Mouse (Mus musculus): ENCODE data around the gene Dnajb1. TPM values are rescaled to one million over a fixed set of nuclear protein-coding genes. Genes with fewer than 3 reads are reported as not detected.
A peak's percentile ranks its signal among the peaks of the same experiment; 100 is the strongest.
"Not testable (repeated sequence)": the region's sequence is repeated elsewhere in the genome, so short reads cannot be mapped to it uniquely, and the experiment has no call there.

Dnajb1 gene
- 1 to 10 TPM; 3.6 to 7.9 (median 3.8) TPM for total RNA-seq (2022)

GRCm38 (mm10) chr8:83607661-83608397 is at the start of gene Dnajb1, which contains the start of gene Tecr:
Gene Dnajb1, plus strand, starts transcription at chr8:83608193.
Gene Tecr, minus strand, starts transcription at chr8:83607971.
- peak; percentile 99 for DNase-seq (ENCODE audit: low spot score in 2 of 2)

DNA sequence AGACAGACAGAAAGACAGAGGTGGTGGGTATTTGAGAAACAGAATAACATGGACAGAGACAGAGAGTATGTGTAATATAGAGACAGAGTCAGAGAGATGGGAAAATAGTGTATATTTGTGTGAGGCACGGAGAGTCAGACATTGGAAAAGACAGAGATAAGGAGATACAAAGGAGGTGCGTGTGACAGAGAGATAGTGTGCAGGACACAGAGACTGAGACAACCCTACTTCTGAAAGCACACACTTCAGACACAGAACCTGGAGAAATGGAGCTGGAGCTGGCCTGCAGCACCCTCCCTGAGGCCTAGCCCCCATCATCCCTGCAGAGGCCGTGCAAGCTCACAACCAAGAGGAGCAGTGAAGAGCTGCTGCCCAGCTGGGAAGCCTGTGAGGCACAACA is 45.3 kb upstream of the Dnajb1 start:
- DNase-seq (ENCODE audit: low spot score in 2 of 2): no peak

DNA sequence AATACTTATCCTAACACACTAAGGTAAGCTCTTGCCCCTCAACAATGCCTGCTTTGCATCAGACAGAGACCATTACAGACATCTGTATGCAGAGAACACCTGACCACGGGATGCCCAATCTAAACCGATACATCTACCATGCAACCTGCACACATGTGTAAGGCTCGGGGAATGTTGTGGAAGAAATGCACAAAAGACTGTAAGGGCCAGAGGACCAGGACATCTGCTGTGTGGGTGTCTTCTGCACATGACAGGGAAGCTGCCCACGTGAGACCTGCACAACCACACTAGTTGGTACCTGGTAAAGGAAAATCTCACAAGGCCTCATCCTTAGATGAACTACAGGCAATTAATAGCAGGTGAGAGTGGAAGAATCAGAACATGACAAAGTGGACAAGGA is 44.7 kb upstream of the Dnajb1 start:
- DNase-seq (ENCODE audit: low spot score in 2 of 2): no peak

DNA sequence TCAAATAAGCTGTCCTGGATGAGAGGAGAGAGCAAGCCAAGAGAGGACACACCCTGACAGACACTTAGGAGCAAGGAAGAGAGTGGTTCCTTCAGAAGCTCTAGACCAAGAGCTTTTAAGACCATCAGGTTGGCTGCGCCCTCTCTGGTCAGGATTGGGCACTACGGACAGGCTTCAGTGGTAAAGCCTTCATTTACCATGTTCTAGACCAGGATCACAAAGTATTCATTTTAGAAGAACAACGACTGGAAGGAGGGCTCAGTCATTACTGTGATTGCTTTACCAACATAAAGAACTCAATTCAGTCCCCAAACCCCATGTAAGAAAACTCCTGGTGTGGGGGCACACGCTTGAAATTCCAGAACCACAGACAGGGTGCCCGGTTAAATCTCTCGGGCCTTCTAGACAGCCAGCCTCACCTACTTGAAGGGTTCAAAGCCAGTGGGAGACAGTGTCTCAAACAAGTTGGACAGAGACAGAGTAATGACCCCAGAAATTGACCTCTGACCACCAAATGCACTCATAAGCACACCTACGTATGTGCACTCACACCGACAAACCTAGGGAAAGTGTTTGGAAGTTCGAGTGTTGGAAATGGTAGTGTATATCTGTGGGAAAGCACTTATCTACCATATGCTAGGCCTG is 42.1 kb upstream of the Dnajb1 start:
- DNase-seq (ENCODE audit: low spot score in 2 of 2): no peak

DNA sequence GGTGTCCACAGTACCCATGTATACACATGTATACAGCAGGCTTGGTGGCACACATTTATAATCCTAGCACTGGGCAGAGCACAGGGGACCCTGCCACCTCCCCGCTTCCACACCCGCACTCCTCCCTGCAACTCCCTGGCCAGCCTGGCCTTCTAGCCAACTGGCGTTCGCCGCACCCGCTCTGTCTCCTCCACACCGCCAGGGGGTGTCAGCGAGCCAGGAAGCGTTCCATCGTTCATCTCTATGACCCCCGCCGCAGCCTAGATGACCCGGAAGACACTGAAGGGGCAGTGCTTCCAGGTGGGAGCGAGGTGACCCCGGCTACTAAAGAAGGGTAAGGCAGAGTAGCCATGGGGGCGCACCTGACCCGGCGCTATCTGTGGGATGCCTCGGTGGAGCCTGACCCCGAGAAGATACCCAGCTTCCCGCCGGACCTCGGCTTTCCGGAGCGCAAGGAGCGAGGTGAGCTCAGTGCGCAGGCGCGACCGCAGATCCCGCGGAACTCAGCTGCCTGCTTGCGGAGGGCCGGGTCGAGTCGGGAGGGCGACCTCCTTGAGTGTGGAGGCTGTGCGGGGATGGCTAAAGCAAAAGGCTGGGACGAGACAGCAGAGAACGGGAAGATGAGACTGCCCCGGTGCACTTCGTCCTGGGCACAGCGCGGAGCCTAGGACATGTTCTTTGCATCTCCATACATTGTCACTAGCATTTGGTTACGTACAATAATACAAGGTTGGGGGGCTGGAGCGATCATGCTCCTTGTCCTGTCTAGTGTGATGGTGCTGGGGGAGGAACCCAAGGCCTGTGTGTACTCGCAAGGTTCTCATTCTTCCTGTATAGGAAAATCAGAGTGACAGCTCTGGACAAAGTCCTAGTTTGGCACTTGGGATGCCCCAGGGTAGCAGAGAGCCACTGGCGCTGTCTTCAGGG is 41.3 kb upstream of the Dnajb1 start, which contains the start of gene Ndufb7:
Gene Ndufb7 (plus strand): TSS at position 203 of the 927 bp plus-strand sequence.
- DNase-seq (ENCODE audit: low spot score in 2 of 2): peak; percentile 92

DNA sequence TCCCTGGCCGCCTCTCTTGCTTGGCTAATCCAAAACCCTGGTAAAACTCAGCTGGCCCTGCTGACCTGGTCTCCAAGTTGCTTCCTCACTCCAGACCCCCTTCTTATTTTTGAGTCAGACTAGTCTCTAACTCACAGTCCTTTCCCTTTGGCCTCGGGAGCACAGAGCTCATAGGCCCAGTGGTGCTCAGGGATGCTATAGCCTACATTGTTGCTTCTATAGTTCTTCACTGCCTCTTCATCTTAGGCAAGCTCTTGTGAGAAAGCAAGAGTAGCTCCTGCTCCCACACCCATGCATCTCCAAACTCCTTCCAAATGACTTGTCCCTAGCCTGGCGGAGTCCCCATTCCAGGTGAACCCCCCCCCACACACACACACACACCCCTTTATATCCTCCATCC is 40.3 kb upstream of the Dnajb1 start:
- no peak for DNase-seq (ENCODE audit: low spot score in 2 of 2)

DNA sequence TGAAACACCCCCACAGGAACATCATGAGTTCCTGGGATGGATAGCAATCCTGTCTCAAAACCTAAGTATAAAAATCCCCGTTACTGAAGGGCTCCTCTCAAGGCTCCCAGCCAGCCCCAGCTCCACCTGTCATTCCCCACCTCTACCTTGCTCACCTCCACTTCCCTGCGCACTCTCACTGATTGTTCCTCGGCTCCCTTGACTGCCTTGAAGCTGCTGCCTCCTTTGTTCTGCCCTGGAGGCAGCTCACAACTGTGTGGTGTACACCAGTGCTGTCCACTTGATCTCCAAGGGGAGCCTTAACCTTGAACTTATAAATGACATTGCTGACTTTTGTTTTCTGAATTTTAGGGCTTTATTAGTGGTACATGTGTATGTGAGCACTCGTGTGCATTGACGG is 39.9 kb upstream of the Dnajb1 start:
- no peak for DNase-seq (ENCODE audit: low spot score in 2 of 2)

DNA sequence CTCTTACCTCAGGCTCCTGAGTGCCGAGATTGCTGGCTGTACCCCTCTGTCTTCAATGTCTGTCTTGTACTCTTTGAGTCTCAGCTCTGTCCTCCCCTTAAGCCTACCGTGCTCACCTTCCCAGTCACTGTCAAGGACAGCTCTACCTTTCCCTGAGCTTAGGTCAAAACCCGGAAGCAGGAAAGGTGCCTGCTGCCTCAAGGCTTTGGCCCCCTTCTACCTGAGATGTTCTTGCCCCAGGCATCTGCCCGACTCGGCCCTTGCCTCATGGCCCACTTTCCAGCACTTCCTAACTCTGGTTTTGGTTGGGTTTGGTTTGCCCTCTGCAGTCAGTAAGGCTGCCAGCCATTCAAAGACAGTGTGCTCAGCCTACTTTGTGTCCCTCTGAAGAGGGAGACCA is 39.2 kb upstream of the Dnajb1 start:
- no peak for DNase-seq (ENCODE audit: low spot score in 2 of 2)

- no peak for DNase-seq (ENCODE audit: low spot score in 2 of 2)
Measured at GRCm38 (mm10) chr8:83569165-83569564, 38.8 kb upstream of the Dnajb1 start.

GRCm38 (mm10) chr8:83570272-83571000 is 37.6 kb upstream of the Dnajb1 start:
- DNase-seq (ENCODE audit: low spot score in 2 of 2): no peak

DNA sequence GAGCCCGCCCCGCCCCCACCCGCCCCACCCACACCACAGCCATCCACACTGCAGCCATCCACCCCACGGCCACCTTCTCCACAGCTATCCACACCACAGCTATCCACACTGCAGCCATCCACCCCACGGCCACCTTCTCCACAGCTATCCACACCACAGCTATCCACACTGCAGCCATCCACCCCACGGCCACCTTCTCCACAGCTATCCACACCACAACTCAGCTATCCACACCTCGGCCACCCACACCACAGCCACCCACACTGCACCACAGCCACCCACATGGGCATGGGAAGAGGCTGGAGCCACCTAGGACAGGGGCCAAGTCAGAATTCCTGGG is 37.0 kb upstream of the Dnajb1 start:
- not testable (repeated sequence) for DNase-seq (ENCODE audit: low spot score in 2 of 2)

GRCm38 (mm10) chr8:83571791-83572190 is 36.2 kb upstream of the Dnajb1 start:
- no peak for DNase-seq (ENCODE audit: low spot score in 2 of 2)

DNA sequence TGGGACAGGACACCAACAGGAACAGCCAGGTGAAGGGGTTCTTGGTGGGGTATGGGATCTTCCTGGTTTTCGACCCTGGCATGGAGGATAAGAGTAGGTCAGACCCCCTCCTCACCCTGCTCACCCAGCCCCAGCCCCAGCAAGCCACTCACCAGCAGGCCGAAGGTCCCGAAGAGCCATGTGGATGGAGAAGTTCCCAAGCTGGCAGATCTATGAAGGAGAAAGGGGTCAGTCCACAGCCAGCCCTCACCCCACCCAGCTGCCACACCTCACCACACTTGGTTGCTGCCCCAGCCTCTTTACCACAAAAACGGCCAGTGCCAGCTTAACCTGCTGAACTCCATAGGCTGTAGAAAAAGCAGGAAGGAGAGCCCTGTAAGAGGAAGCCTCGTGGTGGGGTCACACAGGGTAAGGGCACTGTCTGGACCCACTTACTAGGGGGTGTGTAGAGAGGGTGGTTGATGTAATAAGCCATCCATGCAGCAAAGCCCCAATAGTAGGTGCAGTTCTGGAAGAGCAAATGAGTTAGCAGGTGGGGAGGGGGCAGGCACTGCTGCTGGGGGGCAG is 35.7 kb upstream of the Dnajb1 start:
- DNase-seq (ENCODE audit: low spot score in 2 of 2): no peak

DNA sequence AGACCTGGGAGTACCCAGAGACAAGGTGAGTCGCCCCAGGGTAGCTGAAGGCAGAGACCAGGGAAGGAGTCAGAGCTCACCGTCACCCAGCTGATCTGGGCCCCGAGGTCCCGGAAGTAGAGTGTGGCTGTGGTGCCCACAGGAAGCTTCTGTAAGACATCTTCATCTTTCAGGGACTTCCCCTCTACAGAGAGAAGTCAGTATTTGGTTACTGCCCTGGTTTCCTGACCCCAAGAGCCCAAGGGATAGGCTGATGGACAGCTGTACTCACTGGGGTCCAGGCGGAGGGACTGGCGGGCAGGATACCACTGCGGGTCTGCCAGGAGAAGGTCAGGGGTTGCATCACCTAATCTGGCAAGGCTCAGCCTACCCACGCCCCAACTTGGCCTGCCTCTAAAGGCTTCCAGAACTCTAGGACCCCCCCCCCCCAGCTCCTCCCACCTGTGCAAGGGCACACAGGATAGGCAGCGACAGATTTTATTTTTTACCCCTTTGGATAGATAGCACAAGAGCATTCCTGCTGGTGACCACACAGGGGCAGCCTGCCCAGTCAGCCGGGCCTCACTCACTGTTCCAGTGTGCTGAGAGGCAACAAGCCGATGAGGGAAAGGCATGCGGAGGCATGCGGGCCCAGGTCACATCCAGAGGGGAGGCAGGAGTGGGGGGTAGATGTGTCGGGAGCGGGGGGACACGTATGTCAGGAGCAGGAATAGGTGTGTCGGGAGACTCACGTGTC is 34.7 kb upstream of the Dnajb1 start:
- no peak for DNase-seq (ENCODE audit: low spot score in 2 of 2)

- DNase-seq (ENCODE audit: low spot score in 2 of 2): peak; percentile 70 to 71
Measured at GRCm38 (mm10) chr8:83574631-83575315, 33.2 kb upstream of the Dnajb1 start.

GRCm38 (mm10) chr8:83575561-83576515 is 32.2 kb upstream of the Dnajb1 start:
- peak; percentile 76 to 78 for DNase-seq (ENCODE audit: low spot score in 2 of 2)

- DNase-seq (ENCODE audit: low spot score in 2 of 2): no peak
Measured at GRCm38 (mm10) chr8:83576516-83576895, 31.5 kb upstream of the Dnajb1 start.

- no peak for DNase-seq (ENCODE audit: low spot score in 2 of 2)
Measured at GRCm38 (mm10) chr8:83576921-83577320, 31.1 kb upstream of the Dnajb1 start.

All from gastrocnemius, adult 8-10 months (tissue).